Mouse (Mus musculus): ENCODE results near the gene Mettl6. TPM values are rescaled to one million over a fixed set of nuclear protein-coding genes. Genes with fewer than 3 reads are reported as not detected.
"Not testable (repeated sequence)": the region's sequence is repeated elsewhere in the genome, so short reads cannot be mapped to it uniquely, and the experiment has no call there.

Mettl6 gene
- polyA plus RNA-seq, 1 experiment: 10.2 TPM

GRCm38 (mm10) chr14:31488055-31488454 lies 6.8 kb downstream of the Mettl6 start:
- WGBS: 82% methylated on average over 6 of the region's 6 CpGs
- no peak overlapping the region for H3K4me3 ChIP-seq (replicated peaks; ENCODE audit: extremely low read depth, low read depth, low read length)
- no peaks in the 10 kb centered on the region for H3K4me1 ChIP-seq (ENCODE audit: control insufficient read depth, insufficient read depth, low read length)
- TF ChIP-seq POLR2A (IDR thresholded peaks at IDR 0.05; ENCODE audit: borderline replicate concordance, extremely low read depth, low read depth, low read length): no peak
- TF ChIP-seq CTCF (IDR thresholded peaks at IDR 0.05; ENCODE audit: insufficient read depth, low read length): no peak
- DNase-seq: no peak

GRCm38 (mm10) chr14:31486465-31486864 lies 8.4 kb downstream of the Mettl6 start:
- 67% methylated on average over 4 of the region's 4 CpGs for WGBS
- DNase-seq: no peak
- H3K4me1 ChIP-seq (ENCODE audit: control insufficient read depth, insufficient read depth, low read length): no peaks in the 10 kb centered on the region
- TF ChIP-seq POLR2A (IDR thresholded peaks at IDR 0.05; ENCODE audit: borderline replicate concordance, extremely low read depth, low read depth, low read length) (no peak), CTCF (IDR thresholded peaks at IDR 0.05; ENCODE audit: insufficient read depth, low read length) (no peak)
- no peak overlapping the region for H3K4me3 ChIP-seq (replicated peaks; ENCODE audit: extremely low read depth, low read depth, low read length)

GRCm38 (mm10) chr14:31482417-31482816 lies 12.4 kb downstream of the Mettl6 start:
- Histone ChIP-seq H3K4me3 (replicated peaks; ENCODE audit: extremely low read depth, low read depth, low read length) (no peak overlapping the region), H3K4me1 (ENCODE audit: control insufficient read depth, insufficient read depth, low read length) (no peaks in the 10 kb centered on the region)
- no peak for DNase-seq
- TF ChIP-seq CTCF (IDR thresholded peaks at IDR 0.05; ENCODE audit: insufficient read depth, low read length): no peak
- no peak for TF ChIP-seq POLR2A (IDR thresholded peaks at IDR 0.05; ENCODE audit: borderline replicate concordance, extremely low read depth, low read depth, low read length)
- WGBS: 84% methylated on average over 5 of the region's 5 CpGs

GRCm38 (mm10) chr14:31473297-31473696 lies 21.5 kb downstream of the Mettl6 start:
- Histone ChIP-seq H3K4me3 (replicated peaks; ENCODE audit: extremely low read depth, low read depth, low read length) (no peak overlapping the region), H3K4me1 (ENCODE audit: control insufficient read depth, insufficient read depth, low read length) (no peaks in the 10 kb centered on the region)
- no peak for TF ChIP-seq POLR2A (IDR thresholded peaks at IDR 0.05; ENCODE audit: borderline replicate concordance, extremely low read depth, low read depth, low read length)
- TF ChIP-seq CTCF (IDR thresholded peaks at IDR 0.05; ENCODE audit: insufficient read depth, low read length): no peak
- DNase-seq: no peak
- WGBS: 83% methylated on average over 2 of the region's 2 CpGs

GRCm38 (mm10) chr14:31472451-31473061 lies 22.3 kb downstream of the Mettl6 start:
- Histone ChIP-seq H3K4me3 (replicated peaks; ENCODE audit: extremely low read depth, low read depth, low read length) (no peak overlapping the region), H3K4me1 (ENCODE audit: control insufficient read depth, insufficient read depth, low read length) (no peaks in the 10 kb centered on the region)
- DNase-seq: peak; percentile 43
- TF ChIP-seq POLR2A (IDR thresholded peaks at IDR 0.05; ENCODE audit: borderline replicate concordance, extremely low read depth, low read depth, low read length) (no peak), CTCF (IDR thresholded peaks at IDR 0.05; ENCODE audit: insufficient read depth, low read length) (no peak)
- 3% methylated on average over 5 of the region's 5 CpGs for WGBS

- DNase-seq: no peak
- TF ChIP-seq POLR2A (IDR thresholded peaks at IDR 0.05; ENCODE audit: borderline replicate concordance, extremely low read depth, low read depth, low read length) (no peak), CTCF (IDR thresholded peaks at IDR 0.05; ENCODE audit: insufficient read depth, low read length) (0 out of 2 replicates have a peak, but pooled peaks have one; percentile 10)
- WGBS: 65% methylated on average over 4 of the region's 4 CpGs
- Histone ChIP-seq H3K4me1 (ENCODE audit: control insufficient read depth, insufficient read depth, low read length) (no peaks in the 10 kb centered on the region), H3K4me3 (replicated peaks; ENCODE audit: extremely low read depth, low read depth, low read length) (no peak overlapping the region)
Observed at GRCm38 (mm10) chr14:31469711-31470110, 25.1 kb downstream of the Mettl6 start.

- Histone ChIP-seq H3K4me1 (ENCODE audit: control insufficient read depth, insufficient read depth, low read length) (no peaks in the 10 kb centered on the region), H3K4me3 (replicated peaks; ENCODE audit: extremely low read depth, low read depth, low read length) (no peak overlapping the region)
- no peak for DNase-seq
- WGBS: 54% methylated on average over 8 of the region's 8 CpGs
- TF ChIP-seq CTCF (IDR thresholded peaks at IDR 0.05; ENCODE audit: insufficient read depth, low read length) (no peak), POLR2A (IDR thresholded peaks at IDR 0.05; ENCODE audit: borderline replicate concordance, extremely low read depth, low read depth, low read length) (no peak)
Observed at GRCm38 (mm10) chr14:31464176-31464575, 30.7 kb downstream of the Mettl6 start.

- peak; percentile 10 for DNase-seq
- WGBS: 78% methylated on average over 6 of the region's 6 CpGs
Observed at GRCm38 (mm10) chr14:31462886-31463285, 32.0 kb downstream of the Mettl6 start.

GRCm38 (mm10) chr14:31462226-31462625 lies 32.6 kb downstream of the Mettl6 start:
- not testable (repeated sequence) for DNase-seq; H3K4me3 ChIP-seq (replicated peaks; ENCODE audit: extremely low read depth, low read depth, low read length); H3K4me1 ChIP-seq (ENCODE audit: control insufficient read depth, insufficient read depth, low read length)
- WGBS: 78% methylated on average over 5 of the region's 5 CpGs

More at GRCm38 (mm10) chr14:31462886-31463285, 32.0 kb downstream of the Mettl6 start:
- Histone ChIP-seq H3K4me3 (replicated peaks; ENCODE audit: extremely low read depth, low read depth, low read length) (no peak overlapping the region), H3K4me1 (ENCODE audit: control insufficient read depth, insufficient read depth, low read length) (no peaks in the 10 kb centered on the region)
- TF ChIP-seq CTCF (IDR thresholded peaks at IDR 0.05; ENCODE audit: insufficient read depth, low read length) (no peak), POLR2A (IDR thresholded peaks at IDR 0.05; ENCODE audit: borderline replicate concordance, extremely low read depth, low read depth, low read length) (no peak)

GRCm38 (mm10) chr14:31458006-31458405 lies 36.8 kb downstream of the Mettl6 start:
- no peak for DNase-seq
- WGBS: 87% methylated on average over 12 of the region's 12 CpGs
- TF ChIP-seq CTCF (IDR thresholded peaks at IDR 0.05; ENCODE audit: insufficient read depth, low read length) (no peak), POLR2A (IDR thresholded peaks at IDR 0.05; ENCODE audit: borderline replicate concordance, extremely low read depth, low read depth, low read length) (no peak)
- no peak overlapping the region for H3K4me3 ChIP-seq (replicated peaks; ENCODE audit: extremely low read depth, low read depth, low read length)
- peaks cover 2% of the 10 kb centered on the region; the same call in 1 of the 2 replicates for H3K4me1 ChIP-seq (ENCODE audit: control insufficient read depth, insufficient read depth, low read length)
